Mouse (Mus musculus): Measurements from ENCODE around the gene Cntn2.

Gene Cntn2

GRCm38 (mm10) chr1:132542762-132543306, at the start of gene Cntn2:
Cntn2 (minus strand) TSS chr1:132543256.
- DNase-seq (ENCODE audit: low read depth, low spot score): no peak

DNA sequence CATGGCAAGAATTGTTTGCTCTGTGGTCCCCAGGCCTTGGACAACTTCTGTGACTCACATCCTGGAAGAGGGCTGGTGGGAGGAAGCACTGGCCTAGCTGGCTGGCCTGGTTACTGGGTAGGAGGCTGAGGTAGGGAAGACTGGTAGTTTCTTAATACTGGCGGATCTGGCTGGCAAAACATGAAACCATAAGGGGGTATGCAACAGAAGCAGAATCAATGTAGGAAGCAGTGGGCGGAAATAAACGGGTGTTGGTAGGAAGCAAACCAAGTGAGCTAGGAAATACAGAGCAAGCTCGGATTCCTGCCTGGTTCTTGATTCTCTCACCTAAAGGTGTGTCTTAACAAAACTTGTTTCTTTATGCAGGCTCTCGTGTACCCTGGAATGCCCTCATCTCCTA, 49.1 kb upstream of the Cntn2 start:
- DNase-seq (ENCODE audit: low read depth, low spot score): no peak

- no peak for DNase-seq (ENCODE audit: low read depth, low spot score)
Observed at GRCm38 (mm10) chr1:132591399-132591930, 48.4 kb upstream of the Cntn2 start.

DNA sequence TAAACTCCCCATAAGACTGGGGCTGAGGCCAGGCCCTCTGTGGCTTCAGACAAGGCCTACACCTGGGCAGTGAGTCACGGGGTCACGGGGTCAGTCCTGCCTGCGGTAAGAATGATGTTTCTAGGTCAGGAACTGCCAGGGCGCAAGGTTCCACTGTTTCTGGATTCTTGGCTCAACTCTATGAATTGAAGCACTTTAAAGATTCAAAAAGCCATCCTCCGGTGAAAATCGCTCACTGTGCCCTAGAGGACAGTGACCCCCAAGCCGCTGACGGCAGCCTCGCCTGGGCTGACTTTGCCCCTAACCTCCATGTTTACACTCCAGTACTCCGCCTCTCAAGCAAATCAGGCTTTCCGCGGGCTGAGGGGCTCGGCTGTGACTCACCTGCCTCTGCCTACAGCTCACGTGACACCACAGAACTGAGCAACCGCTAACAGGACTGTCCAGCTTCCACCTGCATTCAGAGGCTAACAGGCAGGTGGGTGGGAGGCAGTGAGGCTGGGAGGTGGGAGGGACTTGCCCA, 43.7 kb upstream of the Cntn2 start:
- no peak for DNase-seq (ENCODE audit: low read depth, low spot score)

- no peak for DNase-seq (ENCODE audit: low read depth, low spot score)
Observed at GRCm38 (mm10) chr1:132585376-132585775, 42.3 kb upstream of the Cntn2 start.

DNA sequence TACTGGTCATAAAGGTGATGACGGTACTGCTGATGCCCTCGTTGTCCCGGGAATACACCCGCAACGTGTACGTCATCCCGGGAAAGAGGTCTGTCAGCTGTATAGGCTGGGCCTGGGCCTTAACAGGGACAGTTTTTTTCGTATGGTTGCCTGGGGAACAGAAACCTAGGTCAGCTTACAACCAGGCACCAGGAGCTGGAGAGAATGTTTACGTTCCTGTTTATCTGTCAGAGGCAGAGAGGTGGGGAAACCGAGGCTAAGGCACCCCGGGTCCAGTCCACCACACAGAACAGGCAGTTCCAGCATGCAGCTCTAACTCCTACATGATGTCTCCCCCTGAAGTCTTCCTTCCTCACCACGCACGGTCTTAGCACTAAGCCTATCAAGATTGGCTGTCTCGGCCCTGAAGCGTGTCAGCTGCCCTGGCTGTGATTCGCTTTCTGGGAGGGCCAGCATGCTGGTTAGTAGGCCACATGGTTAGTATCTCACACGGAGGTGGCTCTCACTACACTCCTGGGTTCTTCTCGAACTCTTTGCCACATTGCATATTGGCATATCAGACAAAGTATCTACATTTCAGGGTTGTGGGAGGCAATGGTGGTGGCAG, 40.0 kb upstream of the Cntn2 start:
- DNase-seq (ENCODE audit: low read depth, low spot score): no peak

- DNase-seq (ENCODE audit: low read depth, low spot score): no peak
Observed at GRCm38 (mm10) chr1:132581845-132582839, 39.1 kb upstream of the Cntn2 start.

DNA sequence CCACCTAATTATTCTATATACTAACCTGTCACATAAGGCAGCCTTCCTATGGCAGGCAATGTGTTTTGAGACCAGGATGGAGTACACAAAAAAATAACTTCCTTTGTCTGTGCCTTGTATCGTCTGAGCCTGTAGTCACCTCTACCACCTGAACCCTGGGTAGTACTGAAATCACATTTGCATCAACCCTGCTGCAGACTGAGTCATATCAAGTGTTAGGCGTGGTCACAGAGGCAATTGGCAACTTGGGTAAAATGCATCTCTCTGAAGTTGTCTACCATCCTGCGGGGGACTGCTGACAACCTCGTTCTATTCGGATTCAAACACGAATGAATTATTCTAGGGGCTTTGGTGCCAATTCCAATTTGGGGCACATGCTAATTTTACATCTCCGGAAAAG, 37.0 kb upstream of the Cntn2 start:
- no peak for DNase-seq (ENCODE audit: low read depth, low spot score)

DNA sequence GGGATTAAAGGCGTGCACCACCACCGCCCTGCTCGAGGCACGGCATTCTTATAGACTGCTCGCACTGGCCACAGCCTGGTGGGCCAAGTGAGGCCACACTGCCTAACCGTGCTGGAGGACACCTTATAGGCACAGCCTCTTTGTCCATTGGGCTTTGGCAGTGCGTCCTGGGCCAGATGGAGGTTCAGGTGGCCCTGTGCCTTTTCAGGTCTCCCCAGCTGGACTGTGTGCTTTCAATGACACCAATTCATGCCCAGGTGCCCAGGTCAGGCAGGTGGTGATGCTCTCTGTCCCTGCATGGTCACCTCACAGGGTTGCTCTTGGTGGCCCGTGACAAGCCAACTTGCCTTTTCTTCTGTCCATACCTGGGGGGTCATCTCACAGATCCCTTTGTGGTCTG, 33.8 kb upstream of the Cntn2 start:
- no peak for DNase-seq (ENCODE audit: low read depth, low spot score)

DNA sequence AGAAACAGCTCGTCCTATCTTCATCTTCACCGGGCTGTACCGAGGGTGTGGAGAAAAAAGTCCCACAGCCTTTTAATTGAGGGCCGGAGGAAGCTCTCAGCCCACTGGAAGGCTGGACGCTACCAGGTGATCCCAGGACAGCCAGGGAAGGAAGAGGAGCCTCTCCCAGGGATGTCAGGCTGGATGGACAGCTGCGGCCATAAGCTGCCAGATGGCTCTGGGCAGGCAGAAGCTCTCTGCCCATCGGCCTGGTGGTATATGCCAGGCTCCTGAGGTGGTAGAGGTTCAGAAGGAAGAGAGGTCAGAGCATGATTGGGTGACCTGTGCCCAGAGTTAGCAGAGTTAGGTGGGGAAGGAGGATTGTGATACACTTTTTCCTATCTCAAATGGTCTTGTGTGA, 29.8 kb upstream of the Cntn2 start:
- no peak for DNase-seq (ENCODE audit: low read depth, low spot score)

DNA sequence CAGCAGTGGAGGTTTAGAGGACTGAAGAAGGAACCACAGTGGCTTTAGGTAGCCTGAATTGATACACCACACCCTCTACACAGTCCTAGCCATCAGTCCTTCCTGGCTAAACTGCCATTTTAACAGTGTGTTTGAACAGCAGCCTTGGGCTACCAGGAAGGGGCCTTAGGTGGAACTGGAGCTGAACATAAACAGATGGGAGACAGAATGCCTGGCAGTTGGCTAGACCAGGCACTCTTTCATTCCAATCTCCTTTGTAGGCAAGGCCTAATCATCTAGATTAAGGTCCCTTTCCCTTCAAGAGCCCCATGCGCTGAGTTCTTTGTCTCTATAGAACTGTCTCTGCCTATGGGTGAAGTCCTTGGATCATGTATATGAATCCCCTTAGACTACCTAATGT, 28.6 kb upstream of the Cntn2 start:
- DNase-seq (ENCODE audit: low read depth, low spot score): no peak

DNA sequence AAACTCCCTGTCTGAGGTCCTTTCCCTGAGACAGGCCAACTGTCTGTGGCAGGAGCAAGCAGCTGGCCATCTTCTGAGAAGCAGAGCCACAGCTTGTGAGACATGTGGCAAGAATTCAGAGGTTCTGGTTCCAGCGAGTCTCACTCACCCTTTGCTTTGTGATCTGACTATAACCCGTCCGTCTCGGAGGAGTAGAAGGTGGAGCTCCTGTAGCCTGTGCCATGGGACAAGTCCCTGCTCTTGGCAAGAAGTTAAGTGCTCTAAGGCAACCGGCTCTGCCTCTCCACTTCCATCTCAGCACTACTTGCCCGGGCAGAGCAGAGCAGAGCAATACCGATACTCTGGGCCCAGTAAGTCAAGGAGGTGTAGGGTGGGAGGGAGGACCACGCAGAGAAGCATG, 27.9 kb upstream of the Cntn2 start:
- DNase-seq (ENCODE audit: low read depth, low spot score): no peak

DNA sequence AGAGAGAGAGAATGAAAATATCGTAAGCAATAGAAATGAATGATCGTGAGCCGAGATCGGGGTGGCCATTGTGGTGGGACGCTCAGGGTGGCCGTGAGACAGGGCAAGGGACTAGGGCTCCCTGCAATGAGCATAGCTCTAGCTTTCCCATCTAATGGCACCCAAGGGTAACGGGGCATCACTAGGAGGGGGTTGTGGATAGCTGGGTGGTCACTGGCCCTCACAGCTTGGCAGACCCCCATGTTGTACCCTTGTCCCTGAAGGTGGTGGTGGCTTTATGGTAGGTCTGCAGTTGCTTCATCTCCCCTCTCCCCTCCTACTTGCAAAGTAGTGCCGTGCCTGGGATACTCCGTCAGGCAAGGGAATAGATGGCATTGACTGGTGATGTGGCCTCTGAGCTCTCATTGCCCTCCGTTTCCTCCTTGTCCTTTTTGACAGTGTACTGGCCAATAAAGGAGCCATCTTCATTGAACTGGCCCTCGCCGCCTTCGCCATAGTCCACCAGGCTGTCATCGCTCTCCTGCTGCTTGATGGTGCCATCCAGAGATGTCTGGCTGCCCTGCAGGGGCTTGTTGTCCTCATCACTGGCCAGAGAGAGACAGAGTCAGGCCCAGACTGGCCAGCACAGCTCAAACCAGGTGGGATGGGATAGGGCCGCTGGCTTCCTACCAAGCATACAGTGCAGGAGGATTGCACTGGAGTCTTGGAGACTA, 27.2 kb upstream of the Cntn2 start:
- DNase-seq (ENCODE audit: low read depth, low spot score): no peak

GRCm38 (mm10) chr1:132569516-132569915, 26.5 kb upstream of the Cntn2 start:
- DNase-seq (ENCODE audit: low read depth, low spot score): no peak

GRCm38 (mm10) chr1:132567336-132568125, 24.5 kb upstream of the Cntn2 start:
- DNase-seq (ENCODE audit: low read depth, low spot score): no peak

DNA sequence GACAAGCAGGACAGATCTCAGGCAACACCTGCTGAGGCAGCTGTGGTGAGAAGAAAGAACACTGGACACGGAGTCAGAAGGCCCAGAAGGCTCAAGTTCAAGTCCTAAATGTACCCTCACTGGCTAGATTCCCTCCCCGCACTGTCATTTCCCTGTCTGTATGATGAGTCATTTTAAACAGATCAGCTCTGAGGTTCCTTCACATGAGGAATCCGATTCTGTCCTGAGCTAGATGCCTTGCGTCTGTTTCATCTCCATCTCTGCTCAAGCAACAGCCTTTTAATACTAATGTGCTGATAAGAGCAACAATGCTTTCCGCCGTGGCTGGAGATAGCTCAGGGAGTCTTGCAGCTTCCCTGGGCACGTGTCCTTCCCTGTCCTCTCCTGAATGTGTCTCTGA, 22.7 kb upstream of the Cntn2 start:
- no peak for DNase-seq (ENCODE audit: low read depth, low spot score)

- DNase-seq (ENCODE audit: low read depth, low spot score): no peak
Observed at GRCm38 (mm10) chr1:132564946-132565345, 21.9 kb upstream of the Cntn2 start.

DNA sequence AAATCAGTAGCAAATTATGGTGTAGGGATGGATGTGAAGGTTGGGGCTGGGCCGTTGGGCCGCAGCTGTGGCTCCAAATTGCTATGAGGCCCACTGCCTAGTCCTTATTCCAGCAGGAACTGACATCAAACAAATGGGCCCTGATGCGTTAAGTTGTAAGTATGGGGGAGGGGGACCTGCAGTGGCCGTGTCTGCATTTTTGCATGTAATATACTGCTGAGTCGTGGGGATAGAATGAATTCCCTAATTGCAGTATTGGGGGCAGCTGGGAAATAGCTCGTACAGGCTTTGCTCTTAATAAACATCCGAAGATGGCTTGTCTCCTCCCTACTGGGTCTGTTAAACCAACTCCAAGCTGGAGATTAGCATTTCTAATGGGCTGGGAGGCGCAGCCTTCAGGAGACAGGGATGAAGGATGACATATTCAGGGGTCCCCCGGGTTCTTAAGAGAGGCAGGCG, 19.3 kb upstream of the Cntn2 start:
- no peak for DNase-seq (ENCODE audit: low read depth, low spot score)

GRCm38 (mm10) chr1:132560907-132561700, 18.0 kb upstream of the Cntn2 start:
- DNase-seq (ENCODE audit: low read depth, low spot score): no peak

- no peak for DNase-seq (ENCODE audit: low read depth, low spot score)
Observed at GRCm38 (mm10) chr1:132559045-132559444, 16.0 kb upstream of the Cntn2 start.
